Comparison of ENCODE assay signal across 9 mouse cellular contexts in genomic region chr8:66495726-66496125, GRCm38 (mm10). TPM values are rescaled to one million over a fixed set of nuclear protein-coding genes. Genes with fewer than 3 reads are reported as not detected.
DNase-seq lines count a peak whose midpoint lies in the region; ATAC-seq and TF ChIP-seq lines count a peak whose summit lies in the region.
"Had no signal": no experiment of that assay in that cellular context is flagged by ENCODE, and none has a peak within 500 bp of the region (broad histone marks: within the 10 kb centered on the region; RNA-seq: fewer than 3 reads in every experiment).

No protein-coding gene starts in this region.

- 6% methylated on average over 8 of the region's 8 CpGs for WGBS in embryonic facial prominence, embryonic 15.5 days
- 7% methylated on average over 8 of the region's 8 CpGs for WGBS in liver, postnatal 0 days (ENCODE audit: insufficient replicate concordance)
- WGBS in neural tube, embryonic 13.5 days = 10% methylated on average over 8 of the region's 8 CpGs

- intact Hi-C loops in heart, postnatal 10 days (cut with DNase I) = loop anchor here (5.0 kb wide), 2 partner anchors 907 to 1358 kb away; no protein-coding TSS in a partner anchor

- no peak for TF ChIP-seq EP300 in liver, postnatal 0 days (IDR thresholded peaks at IDR 0.05; ENCODE audit: low read depth)

- H3K9ac ChIP-seq in embryonic facial prominence, embryonic 15.5 days = no peak overlapping the region
- no peak overlapping the region for H3K9ac ChIP-seq in liver, postnatal 0 days (replicated peaks)
- no peak overlapping the region for H3K9ac ChIP-seq in neural tube, embryonic 13.5 days
- H3K9ac ChIP-seq: embryonic facial prominence, embryonic 12.5 days had no signal

- H3K36me3 ChIP-seq in embryonic facial prominence, embryonic 15.5 days = no peaks in the 10 kb centered on the region
- H3K36me3 ChIP-seq in liver, postnatal 0 days (replicated peaks; ENCODE audit: insufficient read depth, low read length) = no peaks in the 10 kb centered on the region
- H3K36me3 ChIP-seq in neural tube, embryonic 13.5 days = no peaks in the 10 kb centered on the region
- H3K36me3 ChIP-seq: embryonic facial prominence, embryonic 12.5 days had no signal

- no peak overlapping the region for H3K27ac ChIP-seq in bone marrow macrophage, adult 2 months (ENCODE audit: insufficient read depth, low read depth, low read length)
- H3K27ac ChIP-seq in embryonic facial prominence, embryonic 15.5 days (replicated peaks) = no peak overlapping the region
- no peak overlapping the region for H3K27ac ChIP-seq in liver, postnatal 0 days (ENCODE audit: low read depth)
- H3K27ac ChIP-seq in neural tube, embryonic 13.5 days (replicated peaks) = no peak overlapping the region
- H3K27ac ChIP-seq: embryonic facial prominence, embryonic 12.5 days had no signal

- no peak overlapping the region for H3K4me3 ChIP-seq in bone marrow macrophage, adult 2 months (ENCODE audit: insufficient read depth, low read length)
- H3K4me3 ChIP-seq in embryonic facial prominence, embryonic 15.5 days (replicated peaks) = no peak overlapping the region
- no peak overlapping the region for H3K4me3 ChIP-seq in liver, postnatal 0 days (ENCODE audit: low read depth, low read length)
- H3K4me3 ChIP-seq in neural tube, embryonic 13.5 days = no peak overlapping the region
- H3K4me3 ChIP-seq: embryonic facial prominence, embryonic 12.5 days had no signal

- H3K4me1 ChIP-seq in bone marrow macrophage, adult 2 months (ENCODE audit: control insufficient read depth, insufficient read depth, low read length) = peaks cover 20% of the 10 kb centered on the region
- no peaks in the 10 kb centered on the region for H3K4me1 ChIP-seq in embryonic facial prominence, embryonic 15.5 days
- no peaks in the 10 kb centered on the region for H3K4me1 ChIP-seq in liver, postnatal 0 days (ENCODE audit: insufficient read depth)
- H3K4me1 ChIP-seq in neural tube, embryonic 13.5 days (replicated peaks) = no peaks in the 10 kb centered on the region
- H3K4me1 ChIP-seq: embryonic facial prominence, embryonic 12.5 days had no signal

- DNase-seq in CD4-positive, CD25-positive, alpha-beta regulatory T cell, adult 2 months (ENCODE audit: low read depth, low spot score) = peak; percentile 78
- DNase-seq in heart, postnatal 10 days = peak; percentile 69 to 84
- DNase-seq in kidney, postnatal 36 days = peak; percentile 65 to 91
- DNase-seq in liver, postnatal 0 days = peak; percentile 80
- peak; percentile 23 for DNase-seq in telencephalon, adult 2 months (ENCODE audit: low read depth, low spot score)

- no peaks in the 10 kb centered on the region for H3K9me3 ChIP-seq in embryonic facial prominence, embryonic 15.5 days (replicated peaks)
- H3K9me3 ChIP-seq in liver, postnatal 0 days (ENCODE audit: low read length) = no peaks in the 10 kb centered on the region
- no peaks in the 10 kb centered on the region for H3K9me3 ChIP-seq in neural tube, embryonic 13.5 days
- H3K9me3 ChIP-seq: embryonic facial prominence, embryonic 12.5 days had no signal

- ATAC-seq in embryonic facial prominence, embryonic 15.5 days (ENCODE audit: insufficient number of reproducible peaks, low FRiP score, low TSS enrichment, low read depth) = peak; percentile 47; the same call in 1 of the 2 replicates
- ATAC-seq in liver, postnatal 0 days = no peak
- peak; percentile 82 for ATAC-seq in neural tube, embryonic 13.5 days (ENCODE audit: low read depth)

- TF ChIP-seq CTCF in bone marrow macrophage, adult 2 months (IDR thresholded peaks at IDR 0.05; ENCODE audit: low read depth, low read length) = peak; percentile 75
- TF ChIP-seq CTCF in liver, postnatal 0 days (IDR thresholded peaks at IDR 0.05; ENCODE audit: low read depth) = peak; percentile 78

- no peak for TF ChIP-seq POLR2A in bone marrow macrophage, adult 2 months (IDR thresholded peaks at IDR 0.05; ENCODE audit: borderline replicate concordance, low read depth, low read length)

- H3K27me3 ChIP-seq in embryonic facial prominence, embryonic 15.5 days = peaks cover 4% of the 10 kb centered on the region; the same call in 1 of the 2 replicates
- H3K27me3 ChIP-seq in liver, postnatal 0 days (ENCODE audit: insufficient read depth, low read length) = no peaks in the 10 kb centered on the region
- H3K27me3 ChIP-seq in neural tube, embryonic 13.5 days = no peaks in the 10 kb centered on the region

- H3K4me2 ChIP-seq in embryonic facial prominence, embryonic 15.5 days (replicated peaks) = no peak overlapping the region
- no peak overlapping the region for H3K4me2 ChIP-seq in liver, postnatal 0 days (ENCODE audit: low read depth, low read length)
- H3K4me2 ChIP-seq in neural tube, embryonic 13.5 days = no peak overlapping the region
- H3K4me2 ChIP-seq: embryonic facial prominence, embryonic 12.5 days had no signal

RNA-seq across cellular contexts. Expression of gene Tma16, which starts 9.4 kb away (rescaled TPM):
- 4.2 and 5.2 TPM in 2 replicates for polyA plus RNA-seq in bone marrow macrophage, adult 2 months (2012; ENCODE audit: insufficient read depth, insufficient read length, missing spikeins)
- 11.3 and 13.1 TPM in 2 replicates for polyA plus RNA-seq in embryonic facial prominence, embryonic 15.5 days (2015; fragmentation: Nextera tagmentation; extraction: Ambion mirVana)
- total RNA-seq in heart, postnatal 10 days (2021) = 1 to 10 TPM; 4.6 to 5.1 TPM
- polyA plus RNA-seq in liver, postnatal 0 days (2015; fragmentation: Nextera tagmentation; extraction: Ambion mirVana) = 5.1 and 5.7 TPM in 2 replicates
- 11.2 and 13.4 TPM in 2 replicates for polyA plus RNA-seq in neural tube, embryonic 13.5 days (2015; fragmentation: Nextera tagmentation; extraction: Ambion mirVana)

RNA-seq across cellular contexts. Expression of gene Tktl2, which starts 15.8 kb away (rescaled TPM):
- polyA plus RNA-seq in bone marrow macrophage, adult 2 months (2012; ENCODE audit: insufficient read depth, insufficient read length, missing spikeins) = not detected in 2 replicates
- polyA plus RNA-seq in embryonic facial prominence, embryonic 15.5 days (2015; fragmentation: Nextera tagmentation; extraction: Ambion mirVana) = not detected in 2 replicates
- total RNA-seq in heart, postnatal 10 days (2021) = under 1 TPM in 1 of 2 experiments, not detected in 1; 0.07 TPM
- polyA plus RNA-seq in liver, postnatal 0 days (2015; fragmentation: Nextera tagmentation; extraction: Ambion mirVana) = not detected in 2 replicates
- not detected in 2 replicates for polyA plus RNA-seq in neural tube, embryonic 13.5 days (2015; fragmentation: Nextera tagmentation; extraction: Ambion mirVana)
- polyA plus RNA-seq: embryonic facial prominence, embryonic 12.5 days had no signal

Comparison
In these comparisons a context has a peak if more than half of its experiments do, and no peak if none do; other contexts are left out.
1. DNase-seq: peak in every context shown above with its lines; median percentile 80 in liver, postnatal 0 days; 78 in CD4-positive, CD25-positive, alpha-beta regulatory T cell, adult 2 months; 78 in kidney, postnatal 36 days; 76 in heart, postnatal 10 days; 23 in telencephalon, adult 2 months.